Mouse (Mus musculus) hindbrain, embryonic 16.5 days (tissue): ENCODE measurements at regions not wholly inside any gene's neighbourhood (a gene's known extent, or its start where the extent isn't known, plus 50 kb on each side); places are given as distances from the start of the nearest gene placed in this dataset.

Experiments
- ATAC-seq: fragments of 200-750 bp; cut with Nextera tagmentation; 2 replicates; pipeline ENCODE4 v1.8.0; 2017; ENCODE audit warnings: moderate TSS enrichment, moderate library complexity
- H3K27ac ChIP-seq: fragments of 300-500 bp; sonication (generic); 2 replicates; pipeline ENCODE4 v1.5.1; 2014; ENCODE audit warnings: low read depth, mild to moderate bottlenecking, control low read depth, low read length, moderate library complexity
- H3K27me3 ChIP-seq: fragments of 300-500 bp; sonication (generic); replicated peaks from 2 replicates; pipeline ENCODE4 v1.6.1; 2014; ENCODE audit warnings: low read length; ENCODE audit not compliant: control insufficient read depth, insufficient read depth
- H3K36me3 ChIP-seq: fragments of 300-500 bp; sonication (generic); 2 replicates; pipeline ENCODE4 v1.6.1; 2014; ENCODE audit warnings: mild to moderate bottlenecking, low read length, moderate library complexity, mixed read lengths; ENCODE audit not compliant: control insufficient read depth, insufficient read depth
- H3K4me1 ChIP-seq: fragments of 300-500 bp; sonication (generic); 2 replicates; pipeline ENCODE4 v1.6.1; 2014; ENCODE audit warnings: low read depth, low read length; ENCODE audit not compliant: control insufficient read depth, insufficient read depth
- H3K4me2 ChIP-seq: fragments of 300-500 bp; sonication (generic); 2 replicates; pipeline ENCODE4 v1.6.1; 2014; ENCODE audit warnings: mild to moderate bottlenecking, low read length, control low read depth, moderate library complexity
- H3K4me3 ChIP-seq: fragments of 300-500 bp; sonication (generic); 2 replicates; pipeline ENCODE4 v1.5.1; 2014; ENCODE audit warnings: mild to moderate bottlenecking, low read length, control low read depth, moderate library complexity
- H3K9ac ChIP-seq: fragments of 300-500 bp; sonication (generic); 2 replicates; pipeline ENCODE4 v1.6.1; 2014; ENCODE audit warnings: low read depth, mild to moderate bottlenecking, control low read depth, low read length, moderate library complexity
- H3K9me3 ChIP-seq: fragments of 300-500 bp; sonication (generic); 2 replicates; pipeline ENCODE4 v1.6.1; 2014; ENCODE audit warnings: mild to moderate bottlenecking, low read length, moderate library complexity; ENCODE audit not compliant: control insufficient read depth
- WGBS: fragments of 180-500 bp; shearing (Covaris S2); extraction: QIAGEN DNeasy Blood & Tissue Kit; methylation state at CpG from one replicate; pipeline ENCODE4 v1.1.7; 2014; 5-methylcytosine and 5-hydroxymethylcytosine counted together

GRCm38 (mm10) chr16:78247189-78247588 is 54.1 kb upstream of the Cxadr start:
- H3K4me1 ChIP-seq = no peaks in the 10 kb centered on the region; the same call in 1 of the 2 replicates
- no peak for ATAC-seq
- H3K9ac ChIP-seq = no peak overlapping the region
- no peaks in the 10 kb centered on the region for H3K27me3 ChIP-seq
- no peak overlapping the region for H3K27ac ChIP-seq
- H3K36me3 ChIP-seq = no peaks in the 10 kb centered on the region
- H3K4me2 ChIP-seq = no peak overlapping the region
- no peak overlapping the region for H3K4me3 ChIP-seq
- 79% methylated on average over 3 of the region's 3 CpGs for WGBS
- no peaks in the 10 kb centered on the region for H3K9me3 ChIP-seq

- no peaks in the 10 kb centered on the region for H3K27me3 ChIP-seq
- 81% methylated on average over 3 of the region's 3 CpGs for WGBS
- no peak overlapping the region for H3K27ac ChIP-seq
- H3K4me3 ChIP-seq = no peak overlapping the region
- H3K9me3 ChIP-seq = no peaks in the 10 kb centered on the region
- no peak overlapping the region for H3K4me2 ChIP-seq
- peaks cover 4% of the 10 kb centered on the region; the same call in 1 of the 2 replicates for H3K4me1 ChIP-seq
- H3K9ac ChIP-seq = no peak overlapping the region
- no peak for ATAC-seq
- H3K36me3 ChIP-seq = no peaks in the 10 kb centered on the region
These were observed 58.6 kb upstream of the Cxadr start for GRCm38 (mm10) chr16:78242678-78243077.

DNA sequence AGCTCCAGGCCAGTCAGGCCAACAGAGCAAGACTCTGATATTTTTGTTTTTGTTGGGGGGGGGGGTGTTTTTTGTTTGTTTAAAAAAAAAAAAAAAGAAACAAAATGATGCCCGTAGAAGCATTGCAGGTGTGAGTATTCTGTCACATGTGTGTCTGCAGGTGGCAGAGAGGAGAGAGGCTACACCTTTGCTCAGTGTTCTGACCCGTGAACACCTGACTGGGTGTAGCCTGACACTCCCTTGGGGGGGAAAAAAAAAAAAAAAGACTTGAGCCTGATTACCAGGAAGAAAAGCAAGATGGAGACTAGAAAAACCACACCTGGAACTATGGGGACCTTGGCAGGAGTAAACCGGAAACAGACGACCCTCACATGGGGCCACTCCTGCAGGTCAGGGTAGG is 61.1 kb upstream of the Cxadr start:
- H3K27ac ChIP-seq = no peak overlapping the region
- H3K4me3 ChIP-seq = no peak overlapping the region
- ATAC-seq = no peak
- 91% methylated on average over 4 of the region's 4 CpGs for WGBS
- no peak overlapping the region for H3K9ac ChIP-seq
- no peak overlapping the region for H3K4me2 ChIP-seq
- H3K27me3 ChIP-seq = no peaks in the 10 kb centered on the region
- H3K36me3 ChIP-seq = no peaks in the 10 kb centered on the region
- no peaks in the 10 kb centered on the region for H3K9me3 ChIP-seq
- H3K4me1 ChIP-seq = peaks cover 8% of the 10 kb centered on the region

GRCm38 (mm10) chr16:78238052-78238701 is 63.1 kb upstream of the Cxadr start:
- Histone ChIP-seq H3K27ac (peak overlapping the region; percentile 82), H3K4me3 (peak overlapping the region; percentile 42), H3K9me3 (no peaks in the 10 kb centered on the region), H3K36me3 (no peaks in the 10 kb centered on the region), H3K27me3 (no peaks in the 10 kb centered on the region), H3K4me1 (peaks cover 8% of the 10 kb centered on the region), H3K9ac (peak overlapping the region; percentile 61), H3K4me2 (peak overlapping the region; percentile 67)
- under 1% methylated on average over 18 of the region's 18 CpGs for WGBS
- ATAC-seq = peak; percentile 75

DNA sequence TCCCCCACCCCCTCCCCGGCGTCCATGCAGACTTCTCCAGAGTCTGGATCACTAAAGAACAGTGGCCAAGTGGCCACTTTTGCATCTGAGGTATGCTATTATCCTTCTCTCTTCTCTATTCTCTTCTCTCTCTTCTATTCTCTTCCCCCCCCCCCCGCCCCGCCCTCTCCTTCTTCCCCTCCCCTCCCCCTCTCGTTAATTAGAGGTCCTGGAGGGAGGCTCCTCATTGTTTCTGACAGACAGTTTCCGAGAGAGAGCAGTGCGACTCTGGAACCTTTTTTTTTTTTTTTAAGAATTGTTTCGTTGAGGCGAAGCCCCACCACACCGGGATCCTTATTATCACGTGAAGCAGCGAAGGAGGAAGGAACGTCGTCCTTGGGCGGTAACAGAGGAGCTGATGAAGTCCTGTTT is 63.6 kb upstream of the Cxadr start:
- Histone ChIP-seq H3K4me3 (peak overlapping the region; percentile 42), H3K9ac (peak overlapping the region; percentile 61), H3K4me2 (peak overlapping the region; percentile 67), H3K9me3 (no peaks in the 10 kb centered on the region), H3K4me1 (peaks cover 8% of the 10 kb centered on the region), H3K27me3 (no peaks in the 10 kb centered on the region), H3K27ac (peak overlapping the region; percentile 82), H3K36me3 (no peaks in the 10 kb centered on the region)
- ATAC-seq = peak; percentile 69
- under 1% methylated on average over 14 of the region's 15 CpGs for WGBS

GRCm38 (mm10) chr16:78236746-78237640 is 64.3 kb upstream of the Cxadr start:
- H3K27me3 ChIP-seq = no peaks in the 10 kb centered on the region
- peak overlapping the region; percentile 61 for H3K9ac ChIP-seq
- peak; percentile 48 for ATAC-seq
- H3K4me1 ChIP-seq = peaks cover 8% of the 10 kb centered on the region
- H3K9me3 ChIP-seq = no peaks in the 10 kb centered on the region
- H3K27ac ChIP-seq = peak overlapping the region; percentile 82
- peak overlapping the region; percentile 42 for H3K4me3 ChIP-seq
- WGBS = 2% methylated on average over 25 of the region's 25 CpGs
- H3K4me2 ChIP-seq = peak overlapping the region; percentile 67
- no peaks in the 10 kb centered on the region for H3K36me3 ChIP-seq

GRCm38 (mm10) chr16:78232205-78232604 is 69.1 kb upstream of the Cxadr start:
- no peaks in the 10 kb centered on the region for H3K27me3 ChIP-seq
- no peak overlapping the region for H3K4me2 ChIP-seq
- no peak overlapping the region for H3K9ac ChIP-seq
- no peaks in the 10 kb centered on the region for H3K36me3 ChIP-seq
- H3K4me3 ChIP-seq = no peak overlapping the region
- no peak overlapping the region for H3K27ac ChIP-seq
- H3K9me3 ChIP-seq = no peaks in the 10 kb centered on the region; the same call in 1 of the 2 replicates
- WGBS = 80% methylated on average over 2 of the region's 2 CpGs
- H3K4me1 ChIP-seq = peaks cover 4% of the 10 kb centered on the region; the same call in 1 of the 2 replicates
- no peak for ATAC-seq

DNA sequence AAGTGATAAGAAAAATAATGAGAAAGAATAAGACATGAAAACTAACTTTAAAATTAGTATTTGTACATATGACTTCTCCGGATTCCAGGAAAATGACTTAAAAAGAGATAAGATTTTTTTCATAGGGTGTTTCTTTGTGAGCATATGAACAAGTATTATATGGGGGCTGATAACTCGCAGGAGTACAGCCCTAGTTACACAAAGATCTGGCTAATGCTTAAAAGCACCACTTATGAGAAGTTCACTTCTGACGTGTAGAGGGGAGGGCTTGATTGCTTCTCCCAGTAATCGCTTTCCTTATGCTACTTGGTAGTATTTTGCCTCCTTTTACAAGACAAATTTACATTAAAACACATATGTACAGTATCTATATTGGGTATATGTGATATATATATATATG is 72.3 kb upstream of the Cxadr start:
- H3K36me3 ChIP-seq = no peaks in the 10 kb centered on the region
- H3K27ac ChIP-seq = no peak overlapping the region
- H3K27me3 ChIP-seq = no peaks in the 10 kb centered on the region
- ATAC-seq = no peak
- H3K4me3 ChIP-seq = no peak overlapping the region
- no peaks in the 10 kb centered on the region; the same call in 1 of the 2 replicates for H3K9me3 ChIP-seq
- H3K9ac ChIP-seq = no peak overlapping the region
- H3K4me2 ChIP-seq = no peak overlapping the region
- H3K4me1 ChIP-seq = no peaks in the 10 kb centered on the region
- 95% methylated on average over 4 of the region's 4 CpGs for WGBS

DNA sequence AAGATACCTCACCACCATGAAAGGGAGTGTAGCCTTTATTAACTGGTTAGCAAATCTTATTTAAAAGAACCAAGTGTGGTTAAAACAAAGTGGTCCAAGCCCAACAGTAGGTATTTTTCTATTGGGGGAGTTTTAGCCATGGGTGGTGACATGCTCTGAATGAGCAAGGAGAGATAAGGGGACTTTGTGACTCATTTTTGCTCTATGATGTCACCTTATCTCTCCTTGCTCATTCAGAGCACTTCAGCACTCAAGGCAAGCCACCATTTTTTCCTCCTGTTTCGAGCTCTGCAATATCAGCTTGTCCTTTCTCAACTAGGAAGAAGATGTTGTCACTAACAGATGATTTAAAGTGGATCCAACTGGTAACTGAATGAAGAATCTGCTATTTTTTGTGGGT is 78.9 kb upstream of the Cxadr start:
- H3K9ac ChIP-seq = no peak overlapping the region
- H3K4me1 ChIP-seq = no peaks in the 10 kb centered on the region
- no peaks in the 10 kb centered on the region for H3K27me3 ChIP-seq
- H3K36me3 ChIP-seq = no peaks in the 10 kb centered on the region
- no peak for ATAC-seq
- no peak overlapping the region for H3K27ac ChIP-seq
- H3K4me2 ChIP-seq = no peak overlapping the region
- WGBS = 70% methylated on average over 1 of the region's 1 CpGs
- H3K9me3 ChIP-seq = no peaks in the 10 kb centered on the region
- H3K4me3 ChIP-seq = no peak overlapping the region
